ENCODE assay signal across 17 mouse cellular contexts in the genomic region with DNA sequence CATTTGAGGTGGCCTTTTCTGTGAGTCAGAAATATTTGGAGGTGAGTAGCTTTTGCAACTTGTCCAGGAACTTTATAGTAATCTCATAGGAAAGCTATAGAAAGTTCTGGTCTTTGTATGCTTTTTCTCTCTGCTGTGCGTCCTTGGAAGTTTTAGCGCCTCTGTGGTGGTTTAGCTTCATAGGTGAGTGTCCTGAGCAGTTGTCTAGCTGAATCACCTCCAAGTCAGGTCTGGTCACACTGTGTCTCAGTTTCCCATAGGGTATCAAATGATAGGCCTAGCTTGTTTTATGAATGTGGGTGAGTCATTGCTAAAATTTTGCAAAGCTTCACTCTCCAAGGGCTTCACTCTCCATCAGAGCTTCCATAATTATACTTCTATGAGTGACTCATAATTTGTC.
"Had no signal": no experiment of that assay in that cellular context is flagged by ENCODE, and none has a peak within 500 bp of the region (broad histone marks: within the 10 kb centered on the region; RNA-seq: fewer than 3 reads in every experiment).

No protein-coding gene starts in this region.

- ATAC-seq: liver, postnatal 0 days; lung, postnatal 0 days; midbrain, embryonic 15.5 days had no signal

- H3K27me3 ChIP-seq: lung, embryonic 15.5 days; midbrain, embryonic 12.5 days; midbrain, embryonic 15.5 days; neural tube, embryonic 12.5 days; stomach, embryonic 15.5 days had no signal

- H3K9ac ChIP-seq: liver, postnatal 0 days; lung, embryonic 15.5 days; midbrain, embryonic 12.5 days; midbrain, embryonic 15.5 days; neural tube, embryonic 12.5 days; stomach, embryonic 15.5 days had no signal

- H3K36me3 ChIP-seq: lung, embryonic 15.5 days; midbrain, embryonic 12.5 days; midbrain, embryonic 15.5 days; neural tube, embryonic 12.5 days; stomach, embryonic 15.5 days had no signal

- H3K4me2 ChIP-seq: lung, embryonic 15.5 days; midbrain, embryonic 12.5 days; midbrain, embryonic 15.5 days; neural tube, embryonic 12.5 days; stomach, embryonic 15.5 days had no signal

- H3K9me3 ChIP-seq: lung, embryonic 15.5 days; megakaryocyte, embryonic 14.5 days; midbrain, embryonic 12.5 days; midbrain, embryonic 15.5 days; neural tube, embryonic 12.5 days; stomach, embryonic 15.5 days had no signal

- H3K27ac ChIP-seq: lung, embryonic 15.5 days; macrophage; midbrain, embryonic 12.5 days; midbrain, embryonic 15.5 days; neural tube, embryonic 12.5 days; stomach, embryonic 15.5 days; stomach, postnatal 0 days had no signal

- DNase-seq: liver, postnatal 0 days; lung, adult 2 months; lung, postnatal 14 days; lung, postnatal 36 days; right cerebral cortex, postnatal 14 days; thymus, adult 2 months; thymus, postnatal 25 days; thymus, postnatal 4 days had no signal

- H3K4me1 ChIP-seq: lung, embryonic 15.5 days; midbrain, embryonic 12.5 days; midbrain, embryonic 15.5 days; neural tube, embryonic 12.5 days; stomach, embryonic 15.5 days had no signal

- H3K4me3 ChIP-seq: lung, embryonic 15.5 days; megakaryocyte, embryonic 14.5 days; midbrain, embryonic 12.5 days; midbrain, embryonic 15.5 days; neural tube, embryonic 12.5 days; stomach, embryonic 15.5 days had no signal
